In the genomic region with DNA sequence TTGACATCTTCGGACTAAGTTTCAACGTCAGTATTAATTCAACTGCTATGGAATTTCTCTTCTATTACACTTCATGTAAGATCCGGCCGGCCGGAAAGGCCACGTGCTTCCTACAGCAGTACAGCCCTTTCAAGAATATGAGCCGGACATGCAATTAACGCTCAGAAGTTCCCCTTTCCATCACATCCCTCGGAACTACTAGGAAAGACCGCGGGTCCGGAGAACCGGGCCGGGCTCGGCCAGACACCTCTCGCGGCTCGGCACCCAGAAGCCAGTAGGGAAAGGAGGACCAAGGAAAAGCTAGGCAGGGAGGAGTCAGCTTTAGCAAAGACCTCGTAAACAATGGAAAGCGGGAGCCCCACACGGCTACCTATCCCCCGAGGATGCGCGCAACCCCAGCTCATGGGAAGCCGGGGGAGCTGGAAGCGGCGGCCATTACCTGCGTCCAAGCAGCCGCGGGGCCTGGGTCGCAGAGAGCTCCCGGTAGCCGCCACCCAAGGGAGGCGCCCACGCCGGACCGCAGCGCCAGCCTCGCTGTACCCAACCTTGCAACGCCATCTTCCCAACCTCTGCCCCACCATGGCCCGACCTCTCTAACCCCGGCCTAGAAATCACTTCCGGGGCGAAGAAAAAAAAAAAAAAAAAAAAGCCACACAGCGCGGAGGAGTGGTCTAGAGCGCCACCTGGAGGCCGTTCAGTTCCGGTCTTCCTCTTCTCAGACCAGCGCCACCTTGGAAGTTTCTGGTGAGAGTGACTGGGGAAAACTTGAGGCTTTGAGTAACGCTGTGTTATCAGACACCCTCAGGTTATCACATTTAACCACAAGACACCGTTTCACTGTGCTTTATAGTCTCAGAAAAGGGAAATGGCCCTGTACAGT, we compare ENCODE assay signal across 8 mouse cellular contexts. TPM values are rescaled to one million over a fixed set of nuclear protein-coding genes. Genes with fewer than 3 reads are reported as not detected.
A peak's percentile ranks its signal among the peaks of the same experiment; 100 is the strongest.
DNase-seq lines count a peak whose midpoint lies in the region; ATAC-seq and TF ChIP-seq lines count a peak whose summit lies in the region.

A gene (minus strand): TSS at position 618 of the 880 bp plus-strand sequence.

- peaks cover 22% of the 10 kb centered on the region for H3K4me1 ChIP-seq in bone marrow macrophage, adult 2 months (ENCODE audit: control insufficient read depth, insufficient read depth, low read length)
- H3K4me1 ChIP-seq in embryonic fibroblast, embryonic 13.5 days (ENCODE audit: control insufficient read depth, insufficient read depth, low read length) = peaks cover 4% of the 10 kb centered on the region
- H3K4me1 ChIP-seq in kidney, embryonic 14.5 days (ENCODE audit: control insufficient read depth, insufficient read depth, low read length) = peaks cover 12% of the 10 kb centered on the region; the same call in 1 of the 2 replicates

- peak; percentile 90 for TF ChIP-seq CTCF in bone marrow macrophage, adult 2 months (IDR thresholded peaks at IDR 0.05; ENCODE audit: low read depth, low read length)
- TF ChIP-seq CTCF in embryonic fibroblast, embryonic 13.5 days (IDR thresholded peaks at IDR 0.05; ENCODE audit: borderline replicate concordance, insufficient read depth, low read length) = peak; percentile 67; the same call in 1 of the 2 replicates

- peak; percentile 93 for DNase-seq in A20 (ENCODE audit: low read depth, low spot score)
- DNase-seq in heart, adult 9 months (ENCODE audit: low spot score in 2 of 2) = peak; percentile 54 to 67
- DNase-seq in liver = peak; percentile 92
- DNase-seq in spleen, postnatal 4 days (ENCODE audit: low spot score in 2 of 2) = peak; percentile 81 to 94

- ATAC-seq in kidney, embryonic 14.5 days (ENCODE audit: low FRiP score, low TSS enrichment) = peak; percentile 92
- ATAC-seq in monocyte, adult 5-6 weeks (replicated peaks; ENCODE audit: insufficient number of reproducible peaks, low FRiP score, low TSS enrichment, poor library complexity, severe bottlenecking) = peak; percentile 79

- H3K9me3 ChIP-seq in kidney, embryonic 14.5 days (ENCODE audit: control insufficient read depth, low read length) = no peaks in the 10 kb centered on the region

- under 1% methylated on average over 52 of the region's 52 CpGs for WGBS in kidney, embryonic 14.5 days

- H3K4me3 ChIP-seq in bone marrow macrophage, adult 2 months (ENCODE audit: insufficient read depth, low read length) = peak within 1 kb of the TSS; percentile 83
- peak within 1 kb of the TSS; percentile 92 for H3K4me3 ChIP-seq in embryonic fibroblast, embryonic 13.5 days (ENCODE audit: insufficient read depth, low read length)
- H3K4me3 ChIP-seq in kidney, embryonic 14.5 days (ENCODE audit: low read length) = peak within 1 kb of the TSS; percentile 92

- H3K9ac ChIP-seq in kidney, embryonic 14.5 days (ENCODE audit: low read depth, low read length) = peak within 1 kb of the TSS; percentile 69

- no peaks in the 10 kb centered on the region for H3K27me3 ChIP-seq in kidney, embryonic 14.5 days (ENCODE audit: control insufficient read depth, insufficient read depth, low read length)

- peaks cover 6% of the 10 kb centered on the region; the same call in 1 of the 2 replicates for H3K36me3 ChIP-seq in kidney, embryonic 14.5 days (ENCODE audit: control insufficient read depth, insufficient read depth, low read length)

- peak within 1 kb of the TSS; percentile 89 for H3K4me2 ChIP-seq in kidney, embryonic 14.5 days (replicated peaks; ENCODE audit: low read depth, low read length)

- peak within 1 kb of the TSS; percentile 74 for H3K27ac ChIP-seq in bone marrow macrophage, adult 2 months (ENCODE audit: insufficient read depth, low read depth, low read length)
- peak within 1 kb of the TSS; percentile 36 for H3K27ac ChIP-seq in embryonic fibroblast, embryonic 13.5 days (ENCODE audit: insufficient read depth, low read length)
- H3K27ac ChIP-seq in kidney, embryonic 14.5 days (ENCODE audit: low read depth, low read length) = peak within 1 kb of the TSS; percentile 77; the same call in 1 of the 2 replicates

- no peak for TF ChIP-seq POLR2A in bone marrow macrophage, adult 2 months (IDR thresholded peaks at IDR 0.05; ENCODE audit: borderline replicate concordance, low read depth, low read length)
- peak; percentile 66 for TF ChIP-seq POLR2A in embryonic fibroblast, embryonic 13.5 days (IDR thresholded peaks at IDR 0.05; ENCODE audit: low read depth, low read length)

RNA-seq across cellular contexts. Expression of the gene that starts here (rescaled TPM):
- 44.4 and 47.9 TPM in 2 replicates for polyA plus RNA-seq in bone marrow macrophage, adult 2 months (2012; ENCODE audit: insufficient read depth, insufficient read length, missing spikeins)
- 72.1 and 74.1 TPM in 2 replicates for polyA plus RNA-seq in embryonic fibroblast, embryonic 13.5 days (2011; ENCODE audit: insufficient read length, low read depth, missing spikeins)
- 84.6 and 110 TPM in 2 replicates for polyA plus RNA-seq in kidney, embryonic 14.5 days (2014; fragmentation: Nextera tagmentation; extraction: Ambion mirVana)
- 124 to 272 TPM (median 203 TPM) in 3 replicates for total RNA-seq in monocyte, adult 5-6 weeks (2017)

Comparison
In these comparisons a context has a peak if more than half of its experiments do, and no peak if none do; other contexts are left out.
1. Peak in every context shown above with its lines: DNase-seq, ATAC-seq, H3K4me3 ChIP-seq and H3K27ac ChIP-seq.